Comparison of ENCODE assay signal across 8 mouse cellular contexts in genomic region chr15:77838530-77839387, GRCm38 (mm10). TPM values are rescaled to one million over a fixed set of nuclear protein-coding genes. Genes with fewer than 3 reads are reported as not detected.
DNase-seq lines count a peak whose midpoint lies in the region; ATAC-seq and TF ChIP-seq lines count a peak whose summit lies in the region.

No protein-coding gene starts in this region.

- H3K27me3 ChIP-seq in heart, embryonic 11.5 days (ENCODE audit: control insufficient read depth, insufficient read depth, low read length): no peaks in the 10 kb centered on the region
- no peaks in the 10 kb centered on the region for H3K27me3 ChIP-seq in heart, embryonic 16.5 days (ENCODE audit: control insufficient read depth, insufficient read depth, low read length)

- WGBS in heart, embryonic 11.5 days (ENCODE audit: insufficient replicate concordance): 37% methylated on average over 4 of the region's 4 CpGs
- 27% methylated on average over 4 of the region's 4 CpGs for WGBS in heart, embryonic 16.5 days
- 12% methylated on average over 4 of the region's 4 CpGs for WGBS in macrophage (ENCODE audit: missing documents)

- no peaks in the 10 kb centered on the region for H3K36me3 ChIP-seq in heart, embryonic 11.5 days (ENCODE audit: control insufficient read depth, insufficient read depth, low read length)
- H3K36me3 ChIP-seq in ES-E14 (ENCODE audit: control insufficient read depth, insufficient read depth, low read length, poor library complexity, severe bottlenecking): peaks cover 3% of the 10 kb centered on the region; the same call in 1 of the 2 replicates
- H3K36me3 ChIP-seq in heart, embryonic 16.5 days (ENCODE audit: control insufficient read depth, insufficient read depth): no peaks in the 10 kb centered on the region
- H3K36me3 ChIP-seq in macrophage (ENCODE audit: inconsistent target): no peaks in the 10 kb centered on the region

- no peaks in the 10 kb centered on the region for H3K9me3 ChIP-seq in heart, embryonic 11.5 days (replicated peaks; ENCODE audit: control insufficient read depth, low read length)
- no peaks in the 10 kb centered on the region for H3K9me3 ChIP-seq in ES-E14 (ENCODE audit: control insufficient read depth, insufficient read depth, low read depth, low read length)
- no peaks in the 10 kb centered on the region for H3K9me3 ChIP-seq in heart, embryonic 16.5 days (replicated peaks; ENCODE audit: control insufficient read depth, low read length)

- in situ Hi-C loops in ES-E14 (cut with MboI; ENCODE audit: low sequenced_read_pairs in 2 of 2, unreplicated experiment in 2 of 2): no loop called here

- peaks cover 78% of the 10 kb centered on the region for H3K79me2 ChIP-seq in macrophage (ENCODE audit: inconsistent target)

- H3K4me2 ChIP-seq in heart, embryonic 11.5 days: peak overlapping the region; percentile 86
- peak overlapping the region; percentile 88 for H3K4me2 ChIP-seq in heart, embryonic 16.5 days (ENCODE audit: low read depth, low read length)

- peaks cover 63% of the 10 kb centered on the region for H3K4me1 ChIP-seq in heart, embryonic 11.5 days (ENCODE audit: control insufficient read depth, insufficient read depth, low read length)
- peaks cover 19 to 33% of the 10 kb centered on the region in 2 experiments for H3K4me1 ChIP-seq in ES-E14 (ENCODE audit: control insufficient read depth in 2 of 2, insufficient read depth in 2 of 2, low read length in 2 of 2, poor library complexity in 1 of 2)
- H3K4me1 ChIP-seq in heart, embryonic 16.5 days (ENCODE audit: control insufficient read depth, insufficient read depth, low read length): peaks cover 56% of the 10 kb centered on the region

- H3K27ac ChIP-seq in heart, embryonic 11.5 days (ENCODE audit: low read depth, low read length): peak overlapping the region; percentile 96
- H3K27ac ChIP-seq in ES-E14 (ENCODE audit: insufficient read depth, low read depth, low read length, poor library complexity, severe bottlenecking): no peak overlapping the region
- H3K27ac ChIP-seq in heart, embryonic 16.5 days (ENCODE audit: low read length): peak overlapping the region; percentile 94
- H3K27ac ChIP-seq in macrophage: peak overlapping the region; percentile 75

- peak overlapping the region; percentile 98 for H3K9ac ChIP-seq in heart, embryonic 11.5 days (ENCODE audit: low read depth, low read length)
- no peak overlapping the region for H3K9ac ChIP-seq in ES-E14 (ENCODE audit: insufficient read depth, low read depth, low read length, poor library complexity, severe bottlenecking)
- peak overlapping the region; percentile 89 for H3K9ac ChIP-seq in heart, embryonic 16.5 days (ENCODE audit: low read length)

- H3K4me3 ChIP-seq in heart, embryonic 11.5 days (ENCODE audit: low read depth, low read length): peak overlapping the region; percentile 90
- H3K4me3 ChIP-seq in ES-E14 (ENCODE audit: insufficient read depth in 1 of 2, low read depth in 1 of 2, low read length in 2 of 2, poor library complexity in 1 of 2, severe bottlenecking in 1 of 2) (no peak overlapping the region), macrophage (ENCODE audit: inconsistent target) (peak overlapping the region; percentile 91; the same call in 1 of the 2 replicates)
- peak overlapping the region; percentile 87 for H3K4me3 ChIP-seq in heart, embryonic 16.5 days (ENCODE audit: low read length)

- no peak for ATAC-seq in heart, embryonic 11.5 days (replicated peaks; ENCODE audit: insufficient number of reproducible peaks, low FRiP score, low TSS enrichment)
- ATAC-seq in heart, embryonic 16.5 days (replicated peaks; ENCODE audit: extremely low read depth, insufficient read depth, low FRiP score): no peak

- DNase-seq in heart, postnatal 25 days (ENCODE audit: low spot score): no peak
- no peak for DNase-seq in ES-E14 (ENCODE audit: low read depth, low spot score)
- DNase-seq in gastrocnemius, postnatal 10 days: no peak
- no peak for DNase-seq in spleen, postnatal 10 days (ENCODE audit: low spot score in 2 of 2)
- DNase-seq in frontal cortex, postnatal 25 days (ENCODE audit: low spot score in 2 of 2): no peak

- intact Hi-C loops in heart, postnatal 25 days (cut with DNase I): no loop called here

TF ChIP-seq in ES-E14, 5 proteins besides CTCF, POLR2A, EP300 and RAD21:
- no peak for TF ChIP-seq MAFK (IDR thresholded peaks at IDR 0.05; ENCODE audit: insufficient read depth, low read depth, low read length)
- 0 out of 2 replicates have a peak, but pooled peaks have one; percentile 49 for TF ChIP-seq ZNF384 (IDR thresholded peaks at IDR 0.05; ENCODE audit: low read depth, low read length)

RNA-seq across cellular contexts. Expression of gene Myh9, which starts 3.2 kb away (rescaled TPM):
- 30.4 and 31.8 TPM in 2 replicates for polyA plus RNA-seq in heart, embryonic 11.5 days (2014; fragmentation: Nextera tagmentation; extraction: Ambion mirVana)
- total RNA-seq in heart, postnatal 25 days (2021): 100 to 1,000 TPM; 122 to 124 TPM
- total RNA-seq in ES-E14 (2012; rRNA removed): 146 and 152 TPM in 2 replicates
- polyA plus RNA-seq in heart, embryonic 16.5 days (2015; fragmentation: Nextera tagmentation; extraction: Ambion mirVana): 22.8 and 29.7 TPM in 2 replicates
- total RNA-seq in macrophage (2018; cell fraction: chromatin; rRNA removed): 100 to 1,000 TPM; 116 to 655 (median 298) TPM
- 100 to 1,000 TPM; 130 to 278 (median 207) TPM for total RNA-seq in macrophage (2018; cell fraction: cytosol; rRNA removed)
- total RNA-seq in macrophage (2018; cell fraction: nucleus; rRNA removed): 100 to 1,000 TPM; 203 to 600 (median 357) TPM
- polyA plus RNA-seq in macrophage (2018): 130 to 219 TPM (median 188 TPM) in 3 replicates
- 100 to 1,000 TPM; 117 to 155 TPM for total RNA-seq in gastrocnemius, postnatal 10 days (2021)

Comparison
In these comparisons a context has a peak if more than half of its experiments do, and no peak if none do; other contexts are left out.
1. H3K4me3 ChIP-seq: peak in heart, embryonic 11.5 days (single experiment), heart, embryonic 16.5 days (single experiment) and macrophage (single experiment); none in ES-E14 (0 of 2).